Mouse (Mus musculus): ENCODE measurements around the gene Fam185a. TPM values are rescaled to one million over a fixed set of nuclear protein-coding genes. Genes with fewer than 3 reads are reported as not detected.

Gene Fam185a
- polyA plus RNA-seq, 1 experiment from 2014 or later: 3.5 TPM

DNA sequence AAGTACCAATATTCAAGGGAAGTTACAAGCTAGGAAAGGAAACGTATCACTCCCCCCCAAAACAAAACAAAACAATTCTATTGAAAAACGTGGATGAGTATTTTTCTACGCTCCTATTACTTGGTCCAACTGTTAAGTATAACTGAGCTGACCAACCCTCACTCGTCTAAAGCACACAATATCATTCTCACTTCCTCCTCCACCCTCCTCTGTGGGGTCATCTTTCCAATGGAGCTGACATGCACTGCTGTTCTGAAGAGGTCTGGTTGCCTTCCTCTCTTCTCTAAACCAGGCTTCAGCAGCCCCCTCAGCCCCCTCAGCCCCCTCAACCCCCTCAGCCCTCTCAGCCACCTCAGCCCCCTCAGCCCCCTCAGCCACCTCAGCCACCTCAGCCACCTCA, 85.0 kb downstream of the Fam185a start:
- no peak overlapping the region for H3K9ac ChIP-seq (ENCODE audit: low read length)
- WGBS: 70% methylated on average over 4 of the region's 4 CpGs
- no peaks in the 10 kb centered on the region for H3K4me1 ChIP-seq (replicated peaks; ENCODE audit: control insufficient read depth, insufficient read depth)
- no peaks in the 10 kb centered on the region for H3K9me3 ChIP-seq (ENCODE audit: control insufficient read depth, low read length)
- H3K27ac ChIP-seq (replicated peaks): no peak overlapping the region
- no peak overlapping the region for H3K4me2 ChIP-seq (replicated peaks; ENCODE audit: low read depth)
- no peaks in the 10 kb centered on the region for H3K36me3 ChIP-seq (ENCODE audit: control insufficient read depth, insufficient read depth, low read length)
- H3K27me3 ChIP-seq (ENCODE audit: control insufficient read depth, insufficient read depth, low read length): no peaks in the 10 kb centered on the region
- no peak for TF ChIP-seq EP300 (optimal IDR thresholded peaks at IDR 0.05)
- TF ChIP-seq CTCF (IDR thresholded peaks at IDR 0.05; ENCODE audit: low read depth): no peak
- ATAC-seq (ENCODE audit: low FRiP score, low TSS enrichment) (no peak), DNase-seq (ENCODE audit: low spot score) (no peak)
- H3K4me3 ChIP-seq (ENCODE audit: low read depth, low read length): no peak overlapping the region

DNA sequence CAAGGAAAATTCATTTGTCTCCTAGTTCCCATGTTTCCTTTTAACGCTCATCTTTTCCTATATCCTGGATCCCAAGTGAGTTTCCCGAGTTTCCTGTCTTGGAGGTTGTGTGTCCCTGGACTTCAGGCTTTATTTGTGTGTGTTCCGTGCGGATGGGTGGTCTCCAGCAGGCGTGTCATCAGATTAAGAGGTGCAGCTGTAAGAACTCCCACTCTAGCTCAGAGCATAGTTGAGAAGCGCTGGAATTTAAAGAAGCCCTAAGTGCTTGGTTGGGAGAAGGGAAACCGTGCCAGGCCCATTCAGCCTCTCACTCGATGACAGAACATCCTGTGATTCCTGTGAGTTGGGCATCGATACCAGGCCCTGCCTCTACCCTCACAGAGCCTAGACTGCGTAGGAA, 88.6 kb downstream of the Fam185a start:
- Histone ChIP-seq H3K36me3 (ENCODE audit: control insufficient read depth, insufficient read depth, low read length) (no peaks in the 10 kb centered on the region), H3K27me3 (ENCODE audit: control insufficient read depth, insufficient read depth, low read length) (no peaks in the 10 kb centered on the region), H3K9me3 (ENCODE audit: control insufficient read depth, low read length) (no peaks in the 10 kb centered on the region), H3K4me3 (ENCODE audit: low read depth, low read length) (no peak overlapping the region), H3K27ac (replicated peaks) (no peak overlapping the region), H3K4me2 (replicated peaks; ENCODE audit: low read depth) (no peak overlapping the region), H3K4me1 (replicated peaks; ENCODE audit: control insufficient read depth, insufficient read depth) (no peaks in the 10 kb centered on the region), H3K9ac (ENCODE audit: low read length) (no peak overlapping the region)
- ATAC-seq (ENCODE audit: low FRiP score, low TSS enrichment): 0 out of 2 replicates have a peak, but pooled peaks have one; percentile 26
- DNase-seq (ENCODE audit: low spot score): no peak
- 48% methylated on average over 10 of the region's 10 CpGs for WGBS
- no peak for TF ChIP-seq EP300 (optimal IDR thresholded peaks at IDR 0.05)
- no peak for TF ChIP-seq CTCF (IDR thresholded peaks at IDR 0.05; ENCODE audit: low read depth)

DNA sequence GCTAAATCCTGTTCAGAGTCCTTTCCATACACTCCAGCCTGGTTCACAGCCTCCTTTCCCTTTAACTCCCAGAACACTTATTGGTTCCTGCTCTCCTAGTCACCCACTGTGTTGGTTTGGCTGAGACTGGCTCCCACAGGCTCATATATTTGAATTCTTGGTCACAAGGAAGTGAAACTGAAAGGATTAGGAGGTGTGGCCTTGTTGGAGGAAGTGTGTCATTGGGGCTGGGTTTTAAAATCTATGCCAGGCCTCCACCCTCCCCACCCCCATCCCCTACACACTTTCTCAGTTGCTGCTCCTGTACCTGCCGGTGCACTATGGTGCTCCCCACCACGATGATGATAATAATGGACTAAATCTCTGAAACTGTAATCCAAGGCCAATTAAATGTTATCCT, 92.8 kb downstream of the Fam185a start:
- DNase-seq (ENCODE audit: low spot score): no peak
- Histone ChIP-seq H3K27ac (replicated peaks) (no peak overlapping the region), H3K9ac (ENCODE audit: low read length) (no peak overlapping the region), H3K36me3 (ENCODE audit: control insufficient read depth, insufficient read depth, low read length) (no peaks in the 10 kb centered on the region), H3K27me3 (ENCODE audit: control insufficient read depth, insufficient read depth, low read length) (no peaks in the 10 kb centered on the region), H3K4me1 (replicated peaks; ENCODE audit: control insufficient read depth, insufficient read depth) (no peaks in the 10 kb centered on the region), H3K4me2 (replicated peaks; ENCODE audit: low read depth) (no peak overlapping the region), H3K4me3 (ENCODE audit: low read depth, low read length) (no peak overlapping the region), H3K9me3 (ENCODE audit: control insufficient read depth, low read length) (no peaks in the 10 kb centered on the region)
- TF ChIP-seq CTCF (IDR thresholded peaks at IDR 0.05; ENCODE audit: low read depth) (no peak), EP300 (optimal IDR thresholded peaks at IDR 0.05) (no peak)
- WGBS: 98% methylated on average over 2 of the region's 2 CpGs
- peak; percentile 64 for ATAC-seq (ENCODE audit: low FRiP score, low TSS enrichment)

DNA sequence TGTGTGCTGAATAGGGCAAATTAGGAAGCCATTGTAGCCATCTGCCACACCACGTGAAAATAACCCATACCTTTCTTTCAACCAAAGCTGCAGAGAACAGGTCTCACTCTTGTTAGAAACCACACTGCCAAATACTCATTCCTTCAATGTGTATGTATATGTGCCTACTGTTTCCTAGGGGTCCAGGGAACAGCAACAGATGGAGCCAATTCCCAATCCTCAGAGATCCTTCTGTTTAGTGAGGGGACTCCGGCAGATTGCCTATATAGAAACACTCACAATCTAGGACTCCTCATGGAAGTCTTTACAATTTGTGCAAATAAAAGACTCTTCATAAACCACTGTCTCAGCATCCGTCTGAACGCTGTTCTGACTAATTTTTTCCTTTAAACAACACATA, 93.4 kb downstream of the Fam185a start:
- Histone ChIP-seq H3K27me3 (ENCODE audit: control insufficient read depth, insufficient read depth, low read length) (no peaks in the 10 kb centered on the region), H3K9ac (ENCODE audit: low read length) (no peak overlapping the region), H3K36me3 (ENCODE audit: control insufficient read depth, insufficient read depth, low read length) (no peaks in the 10 kb centered on the region), H3K4me2 (replicated peaks; ENCODE audit: low read depth) (no peak overlapping the region), H3K4me1 (replicated peaks; ENCODE audit: control insufficient read depth, insufficient read depth) (no peaks in the 10 kb centered on the region), H3K27ac (replicated peaks) (no peak overlapping the region), H3K9me3 (ENCODE audit: control insufficient read depth, low read length) (no peaks in the 10 kb centered on the region), H3K4me3 (ENCODE audit: low read depth, low read length) (no peak overlapping the region)
- TF ChIP-seq EP300 (optimal IDR thresholded peaks at IDR 0.05) (no peak), CTCF (IDR thresholded peaks at IDR 0.05; ENCODE audit: low read depth) (no peak)
- DNase-seq (ENCODE audit: low spot score): no peak
- WGBS: 67% methylated on average over 4 of the region's 4 CpGs
- no peak for ATAC-seq (ENCODE audit: low FRiP score, low TSS enrichment)

DNA sequence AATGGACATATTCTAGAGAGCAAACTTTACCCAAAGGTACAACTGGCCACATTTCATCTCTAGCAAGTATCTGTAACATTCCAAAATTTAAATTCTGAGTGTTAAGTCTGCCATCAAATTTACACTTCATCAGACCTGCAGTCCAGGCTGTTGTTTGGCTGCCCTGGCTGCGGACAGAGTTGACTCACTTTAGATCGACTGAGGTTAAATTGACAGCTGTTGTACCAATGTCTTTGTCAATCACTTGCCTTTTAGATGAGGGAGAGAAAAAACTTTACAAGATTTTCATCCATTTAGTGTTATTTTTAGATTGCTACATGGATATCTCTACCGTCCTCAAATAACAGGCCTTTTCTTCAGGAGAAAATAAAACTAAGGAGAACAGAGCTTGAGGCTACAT, 94.4 kb downstream of the Fam185a start:
- Histone ChIP-seq H3K27ac (replicated peaks) (no peak overlapping the region), H3K4me2 (replicated peaks; ENCODE audit: low read depth) (no peak overlapping the region), H3K27me3 (ENCODE audit: control insufficient read depth, insufficient read depth, low read length) (no peaks in the 10 kb centered on the region), H3K36me3 (ENCODE audit: control insufficient read depth, insufficient read depth, low read length) (no peaks in the 10 kb centered on the region), H3K4me1 (replicated peaks; ENCODE audit: control insufficient read depth, insufficient read depth) (no peaks in the 10 kb centered on the region), H3K4me3 (ENCODE audit: low read depth, low read length) (no peak overlapping the region), H3K9me3 (ENCODE audit: control insufficient read depth, low read length) (no peaks in the 10 kb centered on the region), H3K9ac (ENCODE audit: low read length) (no peak overlapping the region)
- DNase-seq (ENCODE audit: low spot score) (no peak), ATAC-seq (ENCODE audit: low FRiP score, low TSS enrichment) (no peak)
- TF ChIP-seq EP300 (optimal IDR thresholded peaks at IDR 0.05) (no peak), CTCF (IDR thresholded peaks at IDR 0.05; ENCODE audit: low read depth) (no peak)
- WGBS: 78% methylated on average over 3 of the region's 3 CpGs

DNA sequence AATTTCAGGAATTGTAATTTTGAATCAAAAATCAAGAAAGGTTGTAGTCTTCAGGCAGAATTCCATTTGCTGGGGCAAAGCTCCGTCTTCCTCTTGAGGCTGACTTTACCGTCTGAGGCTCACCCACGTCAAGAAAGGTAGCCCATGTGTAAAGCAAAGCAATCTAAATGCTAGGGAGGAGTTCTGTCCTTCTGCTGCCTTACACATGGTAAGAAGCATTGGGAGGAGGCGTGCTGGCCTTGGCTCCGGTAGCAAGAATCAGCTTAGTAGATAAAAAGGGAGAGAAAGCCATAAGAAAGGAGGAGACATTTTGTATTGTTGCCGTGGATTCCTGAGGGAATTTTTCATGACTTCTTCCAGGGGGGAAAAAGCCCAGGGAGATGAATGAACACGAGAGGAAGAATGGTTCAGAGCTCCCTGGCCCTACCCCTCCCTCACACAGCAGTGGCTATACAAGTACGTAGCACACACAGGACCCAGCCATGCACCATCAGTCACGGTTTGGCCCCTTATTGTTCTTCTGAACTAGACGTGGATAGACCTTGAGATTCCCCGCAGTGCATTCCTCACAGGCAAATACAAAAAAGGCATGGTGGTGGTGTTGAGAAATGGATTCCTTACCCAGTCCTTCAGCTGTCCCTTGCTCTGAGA, 102.2 kb downstream of the Fam185a start:
- Histone ChIP-seq H3K36me3 (ENCODE audit: control insufficient read depth, insufficient read depth, low read length) (no peaks in the 10 kb centered on the region), H3K27me3 (ENCODE audit: control insufficient read depth, insufficient read depth, low read length) (no peaks in the 10 kb centered on the region), H3K27ac (replicated peaks) (peak overlapping the region; percentile 84), H3K9me3 (ENCODE audit: control insufficient read depth, low read length) (no peaks in the 10 kb centered on the region), H3K4me3 (ENCODE audit: low read depth, low read length) (no peak overlapping the region), H3K4me2 (replicated peaks; ENCODE audit: low read depth) (no peak overlapping the region), H3K4me1 (replicated peaks; ENCODE audit: control insufficient read depth, insufficient read depth) (no peaks in the 10 kb centered on the region), H3K9ac (ENCODE audit: low read length) (no peak overlapping the region)
- no peak for DNase-seq (ENCODE audit: low spot score)
- TF ChIP-seq EP300 (optimal IDR thresholded peaks at IDR 0.05) (no peak), CTCF (IDR thresholded peaks at IDR 0.05; ENCODE audit: low read depth) (no peak)
- 60% methylated on average over 11 of the region's 11 CpGs for WGBS
- no peak for ATAC-seq (ENCODE audit: low FRiP score, low TSS enrichment)

All from stomach, postnatal 0 days (tissue).